Mouse (Mus musculus) forebrain, embryonic 10.5 days (tissue): ENCODE measurements around the gene Ift52. TPM values are rescaled to one million over a fixed set of nuclear protein-coding genes. Genes with fewer than 3 reads are reported as not detected.

Experiments
- DNase-seq: peaks from one replicate; pipeline ENCODE4 v3.0.0-alpha.2; 2017; ENCODE audit warnings: low spot score; ENCODE audit errors: extremely low spot score
- H3K27ac ChIP-seq: fragments of 300-500 bp; sonication (generic); 2 replicates; pipeline ENCODE4 v1.5.1; 2016; ENCODE audit warnings: mild to moderate bottlenecking
- H3K27me3 ChIP-seq: fragments of 300-500 bp; sonication (generic); 2 replicates; pipeline ENCODE4 v1.6.1; 2016; ENCODE audit warnings: mild to moderate bottlenecking; ENCODE audit not compliant: poor library complexity, severe bottlenecking
- H3K36me3 ChIP-seq: fragments of 300-500 bp; sonication (generic); replicated peaks from 2 replicates; pipeline ENCODE4 v1.6.1; 2016; ENCODE audit warnings: mild to moderate bottlenecking, moderate library complexity
- H3K4me1 ChIP-seq: fragments of 300-500 bp; sonication (generic); 2 replicates; pipeline ENCODE4 v1.6.1; 2016
- H3K4me3 ChIP-seq: fragments of 300-500 bp; sonication (generic); 2 replicates; pipeline ENCODE4 v1.5.1; 2016; ENCODE audit warnings: mild to moderate bottlenecking, moderate library complexity
- H3K9me3 ChIP-seq: fragments of 300-500 bp; sonication (generic); 2 replicates; pipeline ENCODE4 v1.6.1; 2016; ENCODE audit warnings: mild to moderate bottlenecking, moderate library complexity
- WGBS: fragments of 180-500 bp; shearing (Covaris S2); methylation state at CpG from one replicate; pipeline ENCODE4 v1.1.7; 2016; 5-methylcytosine and 5-hydroxymethylcytosine counted together
- polyA plus RNA-seq: library from polyadenylated mRNA; unstranded; fragments of >200 nt; fragmentation: Nextera tagmentation; extraction: Ambion mirVana; gene quantifications from 2 replicates; pipeline ENCODE4 v1.2.1, GENCODE M21; 2016

Ift52 gene
- polyA plus RNA-seq, 1 experiment from 2014 or later = 52.2 TPM

DNA sequence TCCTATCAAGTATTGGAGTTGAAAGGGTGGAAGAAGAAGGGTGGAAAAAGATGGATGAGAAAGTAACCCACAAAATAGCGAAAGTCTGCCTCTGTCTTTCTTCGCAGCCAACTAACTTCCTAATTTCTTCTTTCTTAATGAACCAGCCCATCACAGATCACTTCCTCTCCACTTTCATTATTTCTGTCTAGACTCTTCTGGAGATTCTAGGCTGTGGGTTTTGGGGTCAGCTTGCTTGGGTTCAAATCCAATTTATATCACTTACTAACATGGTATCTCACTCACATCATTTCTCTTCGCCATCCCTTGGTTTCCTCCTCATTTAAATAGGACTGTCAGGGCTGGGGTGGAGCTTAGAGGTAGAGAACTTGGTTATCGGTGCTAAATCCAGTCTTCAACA is 28.9 kb upstream of the Ift52 start:
- Histone ChIP-seq H3K4me1 (0 out of 2 replicates have a peak, but pooled peaks cover 3% of the 10 kb centered on the region), H3K27ac (no peak overlapping the region), H3K9me3 (no peaks in the 10 kb centered on the region), H3K36me3 (no peaks in the 10 kb centered on the region), H3K4me3 (no peak overlapping the region), H3K27me3 (no peaks in the 10 kb centered on the region)
- DNase-seq = no peak
- WGBS = 88% methylated on average over 4 of the region's 4 CpGs

DNA sequence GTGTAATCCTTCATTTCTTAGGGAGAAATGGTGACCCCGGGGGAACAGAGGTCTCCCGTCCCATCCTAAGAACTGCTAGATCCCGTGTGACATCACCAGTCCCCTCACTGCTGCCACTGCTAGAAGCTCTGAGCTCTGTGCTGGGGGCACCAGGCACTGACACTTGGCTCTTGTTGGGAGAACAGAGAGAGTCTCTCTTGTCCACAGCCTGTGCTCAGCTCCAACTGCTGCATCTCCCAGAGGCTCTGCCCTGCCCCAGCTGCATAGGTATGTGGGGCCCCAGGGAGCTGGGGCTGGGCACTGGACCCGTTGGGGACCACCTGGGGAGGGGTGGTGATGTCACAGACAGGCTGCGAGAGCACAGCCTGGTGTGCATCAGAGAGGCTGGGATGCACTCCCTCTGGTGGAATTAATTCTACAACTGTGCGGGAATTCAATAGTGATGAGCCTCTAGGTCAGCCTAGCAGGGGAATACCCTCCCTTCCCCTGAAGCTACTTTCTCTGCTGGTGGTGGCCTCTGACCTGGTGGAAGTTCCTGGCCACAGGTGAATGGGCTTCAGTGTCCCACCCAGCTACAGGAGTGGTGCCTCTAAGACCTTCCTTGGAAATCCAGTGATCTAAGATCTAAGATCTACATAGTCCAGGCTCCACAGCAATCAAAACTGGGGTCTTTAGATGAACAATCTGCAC is 25.6 kb upstream of the Ift52 start:
- H3K4me1 ChIP-seq = 0 out of 2 replicates have a peak, but pooled peaks cover 3% of the 10 kb centered on the region
- DNase-seq = no peak
- H3K36me3 ChIP-seq = no peaks in the 10 kb centered on the region
- H3K4me3 ChIP-seq = no peak overlapping the region
- WGBS = 39% methylated on average over 6 of the region's 6 CpGs
- H3K9me3 ChIP-seq = no peaks in the 10 kb centered on the region
- no peaks in the 10 kb centered on the region for H3K27me3 ChIP-seq
- H3K27ac ChIP-seq = no peak overlapping the region

DNA sequence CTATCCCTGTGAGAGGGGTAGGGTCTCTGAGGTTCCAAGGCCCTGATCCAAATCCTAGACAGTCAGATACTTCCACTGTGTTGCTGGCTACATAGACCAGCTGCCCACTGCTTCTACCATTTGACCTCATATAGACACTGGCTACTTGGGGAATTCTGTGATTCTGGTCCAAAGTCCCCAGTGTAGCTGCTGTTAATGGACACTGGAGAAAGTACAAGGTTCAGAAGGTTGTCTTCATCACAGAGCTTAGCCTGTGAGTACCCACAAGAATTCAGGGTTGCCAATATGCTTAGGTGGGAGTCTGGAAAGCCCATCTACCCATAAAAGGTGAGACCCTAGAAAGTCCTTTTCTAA is 25.1 kb upstream of the Ift52 start:
- no peaks in the 10 kb centered on the region for H3K36me3 ChIP-seq
- H3K4me3 ChIP-seq = no peak overlapping the region
- no peaks in the 10 kb centered on the region for H3K27me3 ChIP-seq
- 0 out of 2 replicates have a peak, but pooled peaks cover 3% of the 10 kb centered on the region for H3K4me1 ChIP-seq
- no peak overlapping the region for H3K27ac ChIP-seq
- DNase-seq = no peak
- H3K9me3 ChIP-seq = no peaks in the 10 kb centered on the region

DNA sequence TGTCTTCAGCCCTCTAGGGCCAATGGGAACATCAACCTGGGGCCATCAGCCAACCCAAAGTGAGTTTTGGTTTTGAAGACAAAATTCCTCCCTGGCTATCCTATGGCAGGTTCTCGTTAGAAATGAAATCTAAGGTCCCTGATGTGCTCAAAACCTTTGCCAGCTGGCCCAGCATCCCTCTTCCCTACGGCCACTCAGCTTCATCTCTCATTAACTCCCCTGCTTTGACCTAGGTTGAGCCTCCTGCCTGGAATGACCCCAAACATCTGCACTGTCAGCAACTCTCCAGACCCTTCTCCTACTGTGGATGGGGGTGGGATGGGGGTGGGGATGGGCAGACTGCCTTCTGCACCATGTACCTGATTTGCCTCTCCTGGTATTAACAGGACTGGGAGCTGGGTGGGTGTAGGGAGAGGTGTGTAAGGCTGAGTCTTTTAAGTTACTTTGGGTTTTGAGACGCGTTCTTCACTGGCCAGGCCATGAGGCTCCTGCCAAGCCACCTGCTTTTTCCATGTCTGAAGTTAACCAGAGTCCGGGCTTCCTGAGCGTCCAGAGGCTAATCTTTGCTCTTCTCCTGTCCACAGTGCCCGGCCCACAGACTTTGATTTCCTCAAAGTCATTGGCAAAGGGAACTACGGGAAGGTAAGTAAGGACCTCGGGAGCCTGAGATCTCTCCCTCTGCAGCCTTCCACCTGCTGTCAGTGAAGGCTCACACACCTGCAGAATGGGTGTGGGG is 23.1 kb upstream of the Ift52 start:
- 83% methylated on average over 9 of the region's 9 CpGs for WGBS
- no peaks in the 10 kb centered on the region for H3K36me3 ChIP-seq
- H3K9me3 ChIP-seq = no peaks in the 10 kb centered on the region
- DNase-seq = no peak
- H3K4me1 ChIP-seq = peaks cover 7% of the 10 kb centered on the region; the same call in 1 of the 2 replicates
- H3K27me3 ChIP-seq = 0 out of 2 replicates have a peak, but pooled peaks cover under 1% of the 10 kb centered on the region
- no peak overlapping the region for H3K27ac ChIP-seq
- no peak overlapping the region for H3K4me3 ChIP-seq

DNA sequence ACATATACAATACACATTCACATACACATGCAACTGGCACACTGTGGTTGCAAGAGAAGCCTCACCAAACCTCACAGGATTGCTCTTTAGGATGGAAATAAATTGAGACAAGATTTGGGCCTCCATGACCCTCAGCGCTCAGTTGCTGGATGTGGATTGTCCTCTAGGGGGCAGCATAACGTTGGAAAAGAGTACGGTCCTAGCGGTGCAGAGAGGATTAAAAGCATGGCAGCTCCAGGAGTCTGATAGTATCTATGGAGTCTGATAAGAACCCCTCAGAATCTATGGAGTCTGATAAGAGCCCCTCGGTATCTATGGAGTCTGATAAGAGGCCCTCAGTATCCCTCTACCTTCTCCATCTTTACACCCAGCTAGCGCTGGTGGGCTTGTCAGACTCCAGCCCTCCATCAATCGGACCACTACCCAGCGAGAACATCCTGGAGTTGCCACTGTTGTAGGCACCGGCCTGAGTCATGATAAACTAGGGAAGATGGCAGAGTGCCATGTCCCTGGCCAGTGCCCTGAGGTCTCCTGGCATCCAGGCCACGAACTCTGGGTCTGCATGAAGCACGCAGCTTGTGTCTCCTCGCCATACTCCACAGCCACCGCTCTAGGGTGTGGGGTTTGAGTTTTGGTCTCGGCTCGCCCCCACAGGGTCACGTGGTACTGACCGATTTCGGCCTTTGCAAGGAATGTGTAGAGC is 18.5 kb upstream of the Ift52 start:
- Histone ChIP-seq H3K27ac (no peak overlapping the region), H3K36me3 (no peaks in the 10 kb centered on the region), H3K27me3 (0 out of 2 replicates have a peak, but pooled peaks cover 3% of the 10 kb centered on the region), H3K4me3 (peak overlapping the region; percentile 41), H3K9me3 (no peaks in the 10 kb centered on the region), H3K4me1 (peaks cover 6% of the 10 kb centered on the region; the same call in 1 of the 2 replicates)
- DNase-seq = peak; percentile 66
- 28% methylated on average over 18 of the region's 18 CpGs for WGBS

DNA sequence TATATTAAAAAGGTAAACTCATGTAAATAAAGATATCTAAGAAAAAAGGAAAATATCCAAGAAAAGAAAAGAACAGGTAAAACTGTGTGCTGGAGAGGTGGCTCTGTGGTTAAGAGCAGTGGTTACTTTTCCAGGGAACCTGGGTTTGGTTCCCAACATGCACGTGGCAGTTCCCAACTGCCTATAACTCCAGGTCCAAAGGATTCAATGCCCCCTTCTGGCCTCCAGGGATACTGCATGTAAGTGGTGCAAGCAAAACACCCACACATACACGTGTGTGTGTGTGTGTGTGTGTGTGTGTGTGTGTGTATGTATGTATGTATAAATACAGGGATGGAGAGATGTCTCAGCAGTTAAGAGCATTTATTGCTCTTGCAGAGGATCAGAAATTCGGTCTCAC is 17.4 kb upstream of the Ift52 start:
- H3K27ac ChIP-seq = no peak overlapping the region
- H3K4me1 ChIP-seq = peaks cover 6% of the 10 kb centered on the region; the same call in 1 of the 2 replicates
- peak; percentile 49 for DNase-seq
- 37% methylated on average over 3 of the region's 3 CpGs for WGBS
- H3K9me3 ChIP-seq = no peaks in the 10 kb centered on the region
- H3K4me3 ChIP-seq = no peak overlapping the region
- 0 out of 2 replicates have a peak, but pooled peaks cover 3% of the 10 kb centered on the region for H3K27me3 ChIP-seq
- H3K36me3 ChIP-seq = no peaks in the 10 kb centered on the region

DNA sequence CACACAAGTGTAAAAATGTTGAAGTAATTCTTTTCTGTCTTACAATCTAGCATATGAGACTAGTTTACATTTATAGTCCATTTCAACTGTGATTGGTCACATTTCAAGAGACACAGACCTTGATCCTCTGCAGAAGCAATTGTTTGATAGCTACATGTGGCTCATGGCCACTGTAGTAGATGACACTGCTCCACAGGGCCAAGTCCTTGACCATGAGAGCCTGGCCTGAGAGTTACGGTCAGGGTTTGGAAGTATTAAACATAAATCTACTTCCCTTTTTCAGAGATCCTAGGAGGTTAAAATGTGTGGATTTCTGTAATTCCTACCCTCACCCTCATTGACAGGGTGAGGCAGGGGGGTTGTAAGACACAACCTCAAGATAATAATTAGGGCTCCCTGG is 16.1 kb upstream of the Ift52 start:
- Histone ChIP-seq H3K27me3 (0 out of 2 replicates have a peak, but pooled peaks cover 3% of the 10 kb centered on the region), H3K4me1 (peaks cover 6% of the 10 kb centered on the region; the same call in 1 of the 2 replicates), H3K4me3 (no peak overlapping the region), H3K36me3 (no peaks in the 10 kb centered on the region), H3K27ac (no peak overlapping the region), H3K9me3 (no peaks in the 10 kb centered on the region)
- DNase-seq = no peak
- WGBS = 88% methylated on average over 1 of the region's 1 CpGs

DNA sequence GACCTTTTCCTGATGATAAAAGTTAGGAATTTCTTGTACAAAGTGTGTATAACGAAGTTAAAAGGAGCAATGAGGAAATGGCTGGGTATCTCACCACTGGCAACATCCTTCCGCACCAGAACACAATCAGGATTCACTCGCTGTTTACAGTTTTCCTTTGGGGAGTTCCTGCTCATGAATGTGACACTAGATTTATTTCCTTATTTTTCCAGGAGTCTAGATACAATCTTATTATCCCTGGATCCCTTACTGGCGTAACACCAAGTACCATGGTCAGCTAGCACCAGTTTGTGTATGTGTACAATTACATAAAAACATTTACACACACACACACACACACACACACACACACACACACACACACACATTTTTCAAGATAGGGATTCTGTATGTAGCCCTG is 9.9 kb upstream of the Ift52 start:
- Histone ChIP-seq H3K4me3 (no peak overlapping the region), H3K9me3 (no peaks in the 10 kb centered on the region), H3K36me3 (no peaks in the 10 kb centered on the region), H3K4me1 (no peaks in the 10 kb centered on the region), H3K27ac (no peak overlapping the region), H3K27me3 (no peaks in the 10 kb centered on the region)
- DNase-seq = no peak
- WGBS = 84% methylated on average over 4 of the region's 4 CpGs

DNA sequence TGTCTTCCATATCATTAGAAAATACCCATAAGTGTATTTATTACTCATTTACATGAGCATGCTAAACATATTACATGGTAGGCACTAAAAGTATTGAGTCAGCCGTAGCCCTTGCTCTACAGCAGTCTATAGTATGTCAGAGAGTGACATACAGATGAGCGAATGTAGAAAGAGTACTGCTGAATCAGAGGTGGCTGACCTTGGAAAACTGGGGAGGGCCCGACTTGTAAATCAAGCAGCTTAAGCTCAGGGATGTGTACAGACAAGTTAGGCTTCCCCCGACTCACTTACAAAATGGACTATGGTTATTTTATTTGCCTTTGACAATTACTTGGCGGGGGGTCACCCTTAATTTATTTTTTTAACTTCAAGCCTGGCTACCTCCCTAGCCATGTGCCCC is 14.1 kb downstream of the Ift52 start:
- peaks cover 97% of the 10 kb centered on the region for H3K36me3 ChIP-seq
- peaks cover 3% of the 10 kb centered on the region; the same call in 1 of the 2 replicates for H3K4me1 ChIP-seq
- no peaks in the 10 kb centered on the region for H3K9me3 ChIP-seq
- no peak overlapping the region for H3K27ac ChIP-seq
- DNase-seq = no peak
- WGBS = 91% methylated on average over 5 of the region's 5 CpGs
- no peak overlapping the region for H3K4me3 ChIP-seq
- H3K27me3 ChIP-seq = no peaks in the 10 kb centered on the region

DNA sequence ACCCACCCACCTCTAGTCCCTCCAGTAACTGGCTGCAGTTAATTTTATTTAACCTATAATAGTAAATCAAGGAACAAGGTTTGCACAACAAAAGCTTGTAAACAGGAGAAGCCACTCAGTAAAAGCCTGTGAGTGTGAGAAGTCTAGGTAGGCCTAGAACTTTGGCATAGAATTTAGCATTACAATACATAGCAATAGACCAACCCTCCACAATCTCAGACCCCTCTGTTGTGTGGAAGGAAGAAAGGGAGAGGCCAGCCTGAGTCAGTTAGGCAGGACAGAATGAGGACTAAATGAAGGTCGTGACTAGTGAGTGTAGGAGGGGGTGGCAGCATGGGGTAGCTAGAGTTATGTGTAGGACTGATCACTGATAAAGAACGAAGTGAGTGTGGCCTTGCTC is 14.6 kb downstream of the Ift52 start:
- no peaks in the 10 kb centered on the region for H3K27me3 ChIP-seq
- peaks cover 3% of the 10 kb centered on the region; the same call in 1 of the 2 replicates for H3K4me1 ChIP-seq
- H3K4me3 ChIP-seq = no peak overlapping the region
- no peak for DNase-seq
- peaks cover 97% of the 10 kb centered on the region for H3K36me3 ChIP-seq
- H3K9me3 ChIP-seq = no peaks in the 10 kb centered on the region
- WGBS = 84% methylated on average over 2 of the region's 2 CpGs
- H3K27ac ChIP-seq = no peak overlapping the region

DNA sequence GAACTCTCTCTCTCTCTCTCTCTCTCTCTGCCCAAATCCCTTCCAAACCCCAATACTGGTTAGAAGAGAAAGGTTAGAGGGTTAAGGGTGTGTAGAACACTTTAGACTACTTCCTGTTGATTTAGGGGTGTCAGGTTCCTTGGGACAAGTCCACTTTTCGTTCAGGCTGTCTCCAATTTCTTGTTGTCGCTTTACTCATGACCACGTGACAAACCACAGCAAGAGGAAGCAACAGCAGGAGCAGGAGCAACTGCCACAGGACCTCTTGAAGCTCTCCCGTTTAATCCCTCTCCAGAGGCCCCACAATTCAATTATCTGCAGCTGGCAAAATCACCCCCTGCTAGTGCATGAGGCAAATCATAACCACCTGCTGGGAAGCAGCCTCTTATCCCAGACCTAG is 15.5 kb downstream of the Ift52 start:
- no peak overlapping the region for H3K27ac ChIP-seq
- peaks cover 97% of the 10 kb centered on the region for H3K36me3 ChIP-seq
- H3K4me1 ChIP-seq = peaks cover 3% of the 10 kb centered on the region; the same call in 1 of the 2 replicates
- no peaks in the 10 kb centered on the region for H3K9me3 ChIP-seq
- DNase-seq = no peak
- no peaks in the 10 kb centered on the region for H3K27me3 ChIP-seq
- no peak overlapping the region for H3K4me3 ChIP-seq
- WGBS = 41% methylated on average over 4 of the region's 4 CpGs

DNA sequence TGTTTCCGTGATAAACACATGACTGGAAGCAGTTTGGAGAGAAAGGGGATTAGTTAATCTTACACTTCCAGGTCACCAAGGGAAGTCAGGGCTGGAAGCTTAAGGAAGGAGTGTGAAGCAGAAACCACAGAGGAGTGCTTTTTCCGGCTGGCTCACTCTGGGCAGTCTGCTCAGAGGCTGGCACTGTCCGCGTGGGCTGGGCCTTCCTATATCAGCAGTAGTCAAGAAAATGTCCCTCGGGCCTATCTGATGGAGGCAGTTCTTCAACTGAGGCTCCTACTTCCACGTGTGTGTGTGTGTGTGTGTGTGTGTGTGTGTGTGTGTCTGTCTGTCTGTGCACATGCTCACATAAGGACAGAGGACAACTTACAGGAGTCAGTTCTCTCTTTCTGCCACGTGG is 22.8 kb downstream of the Ift52 start:
- 91% methylated on average over 7 of the region's 7 CpGs for WGBS
- peaks cover 93% of the 10 kb centered on the region for H3K36me3 ChIP-seq
- DNase-seq = no peak

DNA sequence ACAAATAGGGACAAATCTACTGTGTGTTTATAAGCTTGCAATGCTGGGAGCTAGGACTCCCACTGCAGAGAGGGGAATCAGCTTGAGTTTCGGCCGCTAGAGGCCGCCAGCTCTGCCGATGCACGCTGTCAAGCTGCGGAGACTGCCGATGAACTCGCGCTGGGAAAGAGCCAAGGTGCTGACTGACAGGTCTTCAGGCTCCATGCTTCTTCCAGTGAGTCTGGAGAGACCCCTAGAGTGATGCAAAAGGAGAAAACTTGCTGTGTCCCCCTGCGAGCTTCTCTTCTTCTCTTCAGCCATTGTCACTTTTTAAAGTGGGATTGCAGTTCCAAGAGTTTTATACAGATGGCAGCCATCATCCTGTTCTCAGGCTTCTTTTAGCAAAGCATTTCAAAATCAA is 31.0 kb downstream of the Ift52 start:
- peaks cover 13% of the 10 kb centered on the region for H3K4me1 ChIP-seq
- H3K36me3 ChIP-seq = peaks cover 51% of the 10 kb centered on the region
- DNase-seq = peak; percentile 63
- WGBS = 4% methylated on average over 10 of the region's 10 CpGs
- H3K27me3 ChIP-seq = peaks cover 3% of the 10 kb centered on the region; the same call in 1 of the 2 replicates
- H3K9me3 ChIP-seq = no peaks in the 10 kb centered on the region
- H3K4me3 ChIP-seq = no peak overlapping the region
- no peak overlapping the region for H3K27ac ChIP-seq

More for the DNA sequence above, 22.8 kb downstream of the Ift52 start:
- H3K9me3 ChIP-seq = no peaks in the 10 kb centered on the region
- no peaks in the 10 kb centered on the region for H3K4me1 ChIP-seq
- H3K27me3 ChIP-seq = no peaks in the 10 kb centered on the region
- no peak overlapping the region for H3K27ac ChIP-seq
- no peak overlapping the region for H3K4me3 ChIP-seq
